Mouse (Mus musculus) adrenal gland (tissue): ENCODE results near the gene 1700102P08Rik.

Source experiments
- intact Hi-C: fragments of 180-260 bp; cut with DNase I; formaldehyde crosslinking; loops from one replicate; pipeline ENCODE4 v1.15.1; 2025

The 1700102P08Rik gene

DNA sequence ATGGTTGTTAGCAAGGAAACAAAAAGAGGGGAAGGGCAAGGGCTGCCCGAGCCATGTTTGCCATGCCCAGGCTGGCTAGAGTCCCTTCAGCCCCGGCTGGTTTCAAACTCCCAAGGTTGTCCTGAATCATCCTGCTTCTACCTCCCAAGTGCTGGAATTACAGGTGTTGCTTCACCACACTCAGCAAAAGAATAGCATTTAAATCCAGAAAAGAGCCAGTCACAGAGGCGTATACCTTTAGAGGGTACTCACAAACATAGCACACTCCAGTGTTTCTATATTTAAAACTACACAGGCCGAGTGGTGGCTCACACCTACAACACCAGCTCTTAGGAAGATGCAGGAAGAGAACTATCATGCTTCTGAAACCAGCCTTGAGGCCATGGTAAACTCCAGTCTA is 16.9 kb downstream of the 1700102P08Rik start:
- intact Hi-C loops: no loop called here

DNA sequence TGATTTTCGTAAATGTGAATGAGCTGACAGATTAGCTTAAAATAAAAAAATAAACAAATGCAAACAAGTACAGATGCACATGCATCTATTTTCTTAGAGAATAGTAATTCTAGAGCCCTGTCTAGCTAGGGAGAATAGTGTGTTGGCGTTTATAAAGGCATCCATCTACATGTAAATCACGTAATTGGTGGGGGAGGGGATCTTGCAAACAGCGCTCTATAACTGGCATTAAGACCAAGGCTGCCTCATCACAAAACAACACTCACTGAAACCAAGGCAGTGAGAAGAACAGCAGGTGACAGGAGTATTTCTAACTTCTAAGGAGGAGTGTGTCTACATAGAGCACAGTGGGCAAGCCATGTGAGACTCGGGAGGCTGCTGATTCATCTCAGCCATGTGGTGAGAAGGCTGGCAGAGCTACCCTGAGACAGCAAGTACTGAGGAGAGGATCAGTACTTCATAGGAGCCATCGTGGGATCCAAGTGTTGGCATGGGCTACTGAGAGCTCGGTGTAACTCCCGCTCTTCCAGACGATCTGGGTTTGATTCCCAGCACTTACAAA is 18.9 kb downstream of the 1700102P08Rik start:
- intact Hi-C loops: no loop called here

DNA sequence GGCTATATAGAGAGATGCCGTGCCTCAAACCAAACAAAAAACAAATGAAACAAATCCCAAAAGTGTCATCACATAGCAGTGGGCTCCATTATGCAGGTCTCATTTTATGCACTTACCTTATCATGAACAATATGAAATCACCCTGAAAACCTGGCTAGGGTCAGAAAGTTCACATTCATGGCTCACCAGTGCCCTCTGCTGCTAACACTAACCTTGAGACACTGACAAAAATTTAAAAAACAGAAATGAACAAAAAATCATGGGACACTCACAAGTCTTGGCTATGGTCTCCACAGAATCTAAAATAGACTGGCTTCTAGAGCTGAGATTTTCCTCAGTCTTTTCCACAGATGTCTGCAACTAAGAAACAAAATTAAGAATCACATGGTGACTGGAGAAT is 19.6 kb downstream of the 1700102P08Rik start:
- intact Hi-C loops: no loop called here

DNA sequence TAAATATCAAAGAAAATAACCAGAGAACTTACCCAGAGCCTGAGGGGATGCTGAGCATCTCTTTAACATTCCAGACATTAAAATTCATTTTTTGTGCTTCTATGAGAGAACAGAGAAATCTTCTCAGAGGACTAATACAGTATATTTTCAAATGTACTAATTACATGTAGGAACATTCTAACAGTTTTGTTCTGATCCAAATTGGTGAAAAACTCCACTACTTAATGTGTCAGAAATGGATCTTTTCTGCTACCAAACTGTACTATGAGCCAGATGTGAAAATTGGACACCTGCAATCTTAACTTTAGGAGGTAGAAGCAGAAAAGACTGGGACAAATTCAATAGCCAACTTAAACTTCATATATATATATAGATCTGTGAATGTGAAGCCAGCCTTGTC is 35.8 kb downstream of the 1700102P08Rik start, which contains the start of gene Ccdc36:
Ccdc36 (minus strand) TSS at position 101 of the 400 bp plus-strand sequence.
- intact Hi-C loops: no loop called here

DNA sequence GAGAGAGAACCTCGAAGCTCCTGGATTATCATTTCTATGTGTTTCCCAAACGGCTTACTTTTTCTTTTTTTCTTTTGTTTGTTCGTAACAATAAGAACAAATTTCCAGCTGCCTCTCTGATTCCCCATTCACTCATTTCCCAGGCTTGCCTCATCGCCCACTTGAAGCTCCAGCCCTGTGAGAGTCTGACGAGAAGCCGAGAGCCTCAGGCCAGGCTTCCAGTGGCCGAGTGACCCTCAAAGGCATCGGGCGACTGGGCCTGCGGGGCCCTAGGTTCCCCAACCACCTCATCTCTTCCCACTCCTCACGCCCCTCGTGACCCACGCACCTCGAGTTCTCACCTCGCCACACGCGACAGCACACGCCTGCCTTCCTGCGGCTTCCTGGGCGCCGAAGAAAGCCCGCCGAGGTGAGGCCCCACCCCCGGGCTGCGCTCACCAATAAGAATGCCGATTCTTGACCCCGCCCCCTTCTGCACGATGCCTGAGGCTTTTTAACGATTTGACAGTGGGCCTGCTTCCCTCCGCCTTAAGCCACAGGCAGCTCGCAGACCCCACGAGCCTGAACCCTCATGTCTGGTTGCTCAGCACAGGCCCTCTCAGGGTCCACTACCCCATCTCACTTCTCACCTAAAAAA is 38.9 kb downstream of the 1700102P08Rik start:
- intact Hi-C loops: no loop called here

DNA sequence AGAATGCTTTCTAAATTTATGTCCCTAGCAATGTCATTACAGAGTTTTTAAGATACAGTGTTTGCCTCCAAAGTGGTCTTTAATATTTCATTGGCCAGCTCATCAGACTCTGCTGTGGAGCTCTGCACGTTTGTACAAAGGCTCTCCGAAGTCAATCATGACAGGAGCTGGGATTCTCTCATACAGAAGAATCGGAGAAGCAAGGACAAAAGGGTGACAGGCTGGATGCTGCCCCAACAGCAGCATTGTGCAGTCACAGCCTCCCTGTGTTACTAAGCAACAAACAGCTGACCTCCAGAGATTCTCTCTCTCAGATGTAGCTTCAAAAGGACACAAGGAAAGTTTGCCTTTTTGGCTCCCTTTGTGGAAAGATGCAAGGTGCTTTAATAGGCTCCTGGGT is 43.6 kb downstream of the 1700102P08Rik start, which contains the start of gene BC048562:
BC048562 (plus strand) TSS at position 301 of the 400 bp plus-strand sequence.
- intact Hi-C loops: no loop called here

DNA sequence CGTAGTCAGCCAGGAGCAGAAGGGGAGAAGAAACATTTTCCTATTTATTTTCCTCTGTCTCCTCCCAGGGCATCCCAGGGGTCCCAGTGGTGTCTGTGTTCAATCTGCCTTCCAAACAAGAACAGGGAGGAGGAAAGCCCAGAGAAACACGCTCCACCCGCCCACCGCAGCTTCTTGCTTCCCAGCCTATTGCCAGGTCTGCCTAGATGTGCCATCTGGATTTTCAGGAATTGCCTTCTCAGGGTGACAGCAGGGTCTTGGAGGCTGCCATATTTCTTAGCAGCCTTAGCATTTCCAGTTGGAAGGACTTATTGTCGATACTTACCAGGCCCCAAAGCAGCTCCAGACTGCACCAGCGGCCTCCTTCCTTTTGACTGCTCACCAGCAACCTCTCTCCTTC is 46.6 kb downstream of the 1700102P08Rik start:
- intact Hi-C loops: no loop called here

DNA sequence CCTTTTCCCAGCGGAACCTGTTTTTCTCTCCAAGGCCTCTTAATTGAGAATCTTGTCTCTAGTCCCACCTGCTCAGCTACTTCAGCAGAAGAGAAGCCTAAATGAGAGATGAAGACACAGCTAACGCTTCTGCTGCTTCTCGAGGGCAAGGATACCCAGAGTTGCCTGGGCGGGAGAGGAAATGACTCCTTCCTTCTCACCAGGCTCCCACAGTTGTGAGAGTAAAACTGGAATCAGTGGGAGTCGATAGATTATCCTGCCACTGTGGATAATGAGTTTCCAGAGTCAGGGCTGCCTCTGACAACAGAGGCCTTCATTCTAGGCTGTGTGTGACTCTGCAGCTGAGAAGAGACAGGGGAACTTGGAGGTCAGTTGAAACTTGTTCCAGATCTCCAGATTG is 47.9 kb downstream of the 1700102P08Rik start:
- intact Hi-C loops: no loop called here

DNA sequence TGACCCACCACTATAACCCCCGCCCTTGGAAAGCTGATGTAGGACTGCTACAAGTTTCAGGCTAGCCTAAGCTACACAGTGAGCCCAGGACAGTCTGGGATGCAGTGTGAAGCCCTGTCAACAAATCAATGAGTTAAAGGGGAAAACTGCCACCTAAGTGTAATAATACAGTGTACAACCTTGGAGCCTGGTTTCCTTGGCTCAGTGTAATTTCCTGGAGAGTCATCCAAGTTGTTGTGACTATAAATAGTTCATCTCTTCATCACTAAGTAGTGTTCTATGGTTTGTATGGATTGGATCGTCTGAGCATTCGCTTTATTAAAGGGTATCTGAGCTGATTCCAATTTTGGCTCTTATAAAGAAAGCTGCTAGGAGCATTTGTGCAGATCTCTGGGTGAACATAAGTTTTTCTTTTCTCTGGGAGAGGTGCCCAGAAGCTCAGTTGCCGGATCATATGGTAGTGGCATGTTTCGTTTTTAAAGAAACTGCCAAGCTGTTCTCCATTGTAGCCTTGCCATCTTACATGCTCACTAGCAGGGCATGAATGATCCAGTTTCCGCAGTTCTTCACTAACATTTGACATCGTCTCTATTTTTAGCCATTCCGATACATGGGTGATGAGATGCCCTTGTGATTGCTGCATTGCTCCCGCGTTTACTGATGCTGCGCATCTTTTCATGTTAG is 48.8 kb downstream of the 1700102P08Rik start:
- intact Hi-C loops: no loop called here

DNA sequence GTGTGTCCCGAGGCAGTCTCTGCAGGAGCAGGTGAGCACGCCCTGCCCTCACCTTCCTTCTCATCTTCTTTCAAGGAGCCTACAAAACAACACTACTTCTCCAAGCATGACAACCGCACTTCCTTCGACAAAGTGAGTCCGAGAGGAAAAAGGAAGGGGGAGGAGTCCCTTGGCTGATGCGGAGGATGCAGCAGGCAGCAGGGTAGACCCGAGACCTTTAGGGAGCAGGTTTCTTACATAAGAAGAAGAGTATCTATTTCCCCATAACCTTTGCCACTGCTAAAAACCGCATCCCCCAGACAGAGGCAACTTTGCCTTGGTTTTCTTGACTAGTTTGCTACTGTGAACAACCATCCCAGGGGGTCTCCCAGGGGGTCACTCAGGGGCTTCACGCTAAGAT is 52.5 kb downstream of the 1700102P08Rik start:
- intact Hi-C loops: no loop called here

DNA sequence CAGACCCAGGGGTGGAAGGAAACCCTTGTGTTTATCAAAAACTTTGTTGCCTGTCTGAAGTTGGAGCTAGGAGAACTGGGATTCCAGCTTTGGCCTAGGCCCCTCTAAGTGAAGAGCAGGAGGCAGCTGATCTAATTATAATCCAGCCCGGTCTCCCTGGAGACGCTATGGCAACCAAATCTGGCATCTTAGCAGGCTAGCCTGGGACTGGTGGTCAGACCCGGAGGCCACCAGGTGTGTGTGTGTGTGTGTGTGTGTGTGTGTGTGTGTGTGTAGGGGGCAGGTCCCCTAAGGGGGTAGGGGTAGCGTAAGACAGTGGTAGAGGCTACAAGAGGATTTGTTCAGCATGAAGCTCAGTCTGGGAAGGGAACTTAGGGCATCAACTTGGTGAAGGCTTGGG is 57.3 kb downstream of the 1700102P08Rik start:
- intact Hi-C loops: no loop called here

DNA sequence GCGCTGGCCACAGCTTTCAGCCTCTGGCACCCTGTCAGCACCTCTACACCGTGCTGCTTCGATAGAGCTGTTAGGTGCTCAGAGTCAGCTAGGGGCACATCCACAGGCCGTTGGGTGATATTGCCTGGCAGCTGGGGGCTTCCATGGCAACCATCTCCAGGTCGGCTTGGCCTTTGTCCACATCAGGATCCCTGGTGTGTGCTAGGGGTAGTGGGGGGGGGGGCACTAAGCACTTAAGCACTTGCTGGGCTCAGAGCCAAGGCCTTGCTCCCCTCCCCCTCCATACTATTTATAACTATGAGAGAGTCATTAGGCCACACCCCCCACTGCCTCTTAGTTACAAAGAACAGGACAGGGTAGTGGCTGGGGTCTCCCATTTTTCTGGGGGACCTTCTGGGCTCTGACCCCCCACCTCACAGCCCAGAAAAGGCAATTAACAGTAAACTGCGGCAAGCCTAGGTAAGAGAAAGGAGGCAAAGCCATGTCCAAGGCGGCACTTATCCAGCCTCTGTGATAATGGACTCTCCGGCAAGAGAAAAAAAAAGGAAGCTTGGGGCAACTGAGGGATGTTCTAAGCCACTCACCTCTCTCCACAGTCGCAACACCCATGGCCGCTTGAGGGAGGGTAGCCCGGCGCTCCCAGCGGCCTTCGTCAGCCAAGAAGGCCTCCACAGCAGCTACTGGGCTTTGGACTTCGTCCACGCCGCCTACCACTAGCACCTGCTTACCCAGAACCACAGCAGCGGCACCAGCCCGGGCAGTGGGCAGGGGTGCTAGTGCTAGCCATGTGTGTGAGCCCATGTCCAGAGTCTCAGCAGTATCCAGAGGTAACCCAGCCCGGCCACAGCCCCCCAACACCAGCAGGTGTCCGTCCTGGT is 57.9 kb downstream of the 1700102P08Rik start:
- intact Hi-C loops: no loop called here

DNA sequence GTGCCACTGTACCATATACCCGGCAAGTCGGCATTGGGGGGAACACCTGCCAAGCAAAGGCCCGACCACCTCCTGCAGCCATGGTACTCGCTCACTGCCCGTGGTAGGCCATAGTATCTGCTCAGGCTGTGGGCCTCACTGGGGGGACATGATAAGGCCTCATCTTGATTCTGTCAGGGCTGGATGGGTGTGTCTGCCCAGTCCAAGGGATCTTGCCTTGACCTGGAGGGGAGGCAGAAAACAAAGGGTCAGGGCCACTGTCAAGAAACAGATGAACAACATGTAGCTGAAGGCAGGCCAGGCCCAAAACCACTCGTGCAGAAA is 58.5 kb downstream of the 1700102P08Rik start:
- intact Hi-C loops: no loop called here

DNA sequence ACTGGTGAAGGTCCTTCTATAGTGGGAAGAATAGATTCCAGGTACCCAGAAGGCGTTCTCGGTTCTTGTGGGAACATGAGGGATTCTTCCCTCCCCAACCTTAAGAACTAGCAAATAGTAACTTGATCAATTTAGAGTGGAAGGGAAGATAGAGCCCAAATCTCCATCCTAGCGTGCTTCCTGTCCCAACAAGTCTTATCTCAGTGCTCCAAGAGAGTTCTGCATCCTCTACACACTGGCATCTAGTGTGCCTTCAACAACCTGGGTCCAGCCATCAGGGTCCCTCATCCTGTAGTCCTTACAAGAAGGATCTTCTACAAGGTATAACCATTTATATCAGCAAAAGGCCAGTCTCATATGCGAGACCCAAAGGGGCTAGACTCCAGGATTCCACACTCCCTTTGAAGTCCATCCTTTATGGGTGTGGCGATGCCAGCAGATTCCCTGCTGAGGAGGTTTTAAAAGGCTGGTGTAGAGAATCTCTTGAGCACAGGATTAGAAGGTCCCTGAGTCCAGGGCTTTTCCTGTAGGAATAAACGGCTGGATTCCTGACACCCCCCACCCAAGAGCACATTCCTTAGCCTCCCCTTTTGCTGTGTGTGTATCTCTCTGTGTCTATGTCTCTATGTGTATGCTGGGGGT is 59.0 kb downstream of the 1700102P08Rik start:
- intact Hi-C loops: no loop called here

DNA sequence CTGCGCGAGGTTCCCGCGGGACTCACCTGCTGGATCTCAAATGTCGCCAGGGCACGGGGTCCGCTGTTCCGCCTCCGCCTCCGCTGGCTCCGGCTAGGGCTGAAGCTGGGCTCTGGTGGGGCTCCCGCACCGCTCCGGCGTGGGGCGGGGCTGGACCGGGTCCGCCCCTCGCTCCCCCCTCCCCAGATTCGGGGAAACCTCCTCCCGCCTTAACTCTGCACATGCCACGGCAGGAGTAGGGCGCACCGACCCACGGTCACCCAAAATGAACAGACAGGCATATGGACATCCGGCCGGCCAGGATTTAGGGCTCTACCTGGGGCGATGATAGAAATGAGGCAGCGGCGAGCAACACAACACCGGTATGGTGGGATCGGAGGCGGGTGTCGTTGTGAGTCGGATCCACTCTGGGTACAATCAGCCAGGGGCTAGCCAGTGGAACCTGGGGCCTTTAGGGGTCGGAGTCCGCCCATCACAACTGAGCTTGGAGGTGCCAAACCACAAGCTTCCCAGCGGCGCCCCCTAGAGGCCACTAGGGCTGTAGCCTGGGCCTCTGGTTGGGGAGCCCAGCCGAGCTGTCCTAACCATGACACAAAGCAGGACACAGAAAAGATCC is 59.8 kb downstream of the 1700102P08Rik start:
- intact Hi-C loops: no loop called here

DNA sequence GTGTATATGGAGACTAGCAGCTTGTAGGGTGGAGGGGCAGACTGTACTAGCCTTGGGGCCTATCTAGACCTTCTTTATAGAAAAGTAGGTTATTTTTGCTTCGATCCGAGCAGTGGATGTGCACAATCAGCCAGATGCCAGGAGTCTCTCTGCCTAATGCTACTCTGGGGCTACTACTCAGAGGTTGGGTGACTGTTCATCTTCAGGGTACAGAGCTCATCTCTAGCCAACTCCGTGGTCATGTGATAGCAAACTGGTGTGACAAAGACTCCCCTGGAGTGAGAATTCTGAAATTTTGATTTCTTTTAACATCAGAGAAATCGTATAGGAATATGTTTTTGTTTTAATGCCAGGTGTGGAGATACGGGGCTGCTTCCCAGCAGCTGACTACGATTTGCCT is 60.3 kb downstream of the 1700102P08Rik start:
- intact Hi-C loops: no loop called here

DNA sequence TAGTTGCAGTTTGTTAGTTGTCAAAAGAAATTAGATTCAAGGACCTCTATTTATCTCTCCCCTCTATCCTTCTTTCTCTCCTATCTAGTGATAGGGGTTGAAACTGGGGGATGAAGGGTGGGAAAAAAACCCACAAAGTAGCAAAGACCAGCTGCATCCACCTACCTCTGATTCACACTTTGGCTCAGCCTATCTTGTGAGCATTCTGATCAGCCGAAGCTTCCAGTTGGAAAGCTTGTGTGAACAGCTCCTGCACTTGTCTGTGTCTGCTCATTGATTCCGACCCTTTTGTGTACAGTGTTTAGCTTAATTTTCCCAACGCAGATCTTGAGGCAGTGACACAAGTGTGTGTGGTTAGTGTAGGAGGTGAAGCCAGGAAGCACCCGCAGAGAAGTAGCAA is 60.9 kb downstream of the 1700102P08Rik start:
- intact Hi-C loops: no loop called here

DNA sequence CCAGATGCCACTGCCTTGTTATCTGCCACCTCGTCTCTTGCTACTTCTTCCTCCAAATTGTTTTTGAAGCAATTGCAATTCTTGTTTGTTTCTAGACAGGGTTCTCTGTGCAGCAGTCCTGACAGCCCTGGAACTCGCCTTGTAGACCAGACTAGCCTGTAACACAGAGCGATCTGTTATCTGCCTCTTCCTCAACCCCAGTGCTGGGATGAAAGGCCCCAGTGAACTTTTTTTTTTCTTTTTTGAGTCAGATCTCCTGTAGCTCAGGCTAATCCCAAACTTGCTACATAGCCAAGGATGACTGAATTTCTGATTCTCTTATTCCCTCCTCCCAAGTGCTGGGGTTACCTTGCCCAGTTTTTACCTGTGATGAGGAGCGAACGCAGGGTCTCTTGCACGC is 61.8 kb downstream of the 1700102P08Rik start:
- intact Hi-C loops: no loop called here

DNA sequence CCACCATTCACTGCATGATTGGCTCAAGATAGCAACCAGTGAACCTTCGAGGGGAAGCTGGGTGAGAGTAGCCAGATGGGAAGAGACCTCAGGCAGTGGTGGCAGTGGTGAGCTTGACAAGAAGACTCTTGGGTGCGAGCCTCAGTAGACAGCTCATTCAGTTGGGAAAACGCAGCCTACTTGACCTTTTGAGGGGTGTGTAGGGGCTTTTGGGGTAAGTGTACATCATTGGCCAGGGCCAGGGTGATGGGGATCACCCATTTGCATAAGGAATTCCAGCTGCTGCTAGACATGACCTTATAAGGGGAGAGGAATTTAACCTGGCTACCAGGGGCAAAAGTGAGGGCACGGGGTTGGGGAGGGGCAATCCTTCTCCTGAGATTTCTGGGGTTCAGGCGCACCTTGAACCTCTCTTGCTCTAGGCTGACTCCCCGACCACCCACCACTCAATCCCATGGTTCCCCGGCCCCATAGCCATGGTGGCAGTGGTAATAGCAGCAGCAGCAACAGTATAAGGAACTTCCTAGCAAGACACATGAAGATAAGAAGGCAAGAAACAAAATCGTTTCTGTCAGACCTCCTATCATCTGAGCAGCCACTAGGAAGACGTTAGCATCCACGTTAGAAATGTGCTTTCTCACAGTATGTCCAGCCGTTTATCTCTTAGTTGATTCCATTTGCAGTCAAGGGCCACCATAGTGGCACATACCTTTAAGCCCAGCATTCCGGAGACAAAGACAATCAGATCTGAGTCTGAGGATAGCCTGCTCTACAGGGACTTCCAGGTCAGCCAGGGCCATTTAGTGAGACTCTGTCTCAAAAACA is 63.4 kb downstream of the 1700102P08Rik start:
- intact Hi-C loops: no loop called here

DNA sequence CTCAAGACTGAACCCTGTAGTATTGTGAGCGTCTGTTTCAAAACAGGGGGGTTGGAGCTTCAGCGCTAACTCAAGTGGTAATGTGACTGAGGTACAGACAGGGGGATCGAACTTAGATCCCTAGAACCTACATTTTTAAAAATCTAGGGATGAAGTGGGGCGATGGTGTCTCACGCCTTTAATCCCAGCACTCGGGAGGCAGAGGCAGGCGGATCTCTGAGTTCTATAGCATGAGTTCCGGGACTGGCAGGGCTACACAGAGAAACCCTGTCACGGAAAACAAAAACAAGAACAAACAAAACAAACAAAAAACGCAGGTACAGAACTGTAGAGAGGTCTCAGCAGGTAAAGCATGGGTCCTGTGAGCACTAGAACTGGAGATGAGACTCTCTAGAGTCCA is 64.3 kb downstream of the 1700102P08Rik start:
- intact Hi-C loops: no loop called here
